In the genomic region with DNA sequence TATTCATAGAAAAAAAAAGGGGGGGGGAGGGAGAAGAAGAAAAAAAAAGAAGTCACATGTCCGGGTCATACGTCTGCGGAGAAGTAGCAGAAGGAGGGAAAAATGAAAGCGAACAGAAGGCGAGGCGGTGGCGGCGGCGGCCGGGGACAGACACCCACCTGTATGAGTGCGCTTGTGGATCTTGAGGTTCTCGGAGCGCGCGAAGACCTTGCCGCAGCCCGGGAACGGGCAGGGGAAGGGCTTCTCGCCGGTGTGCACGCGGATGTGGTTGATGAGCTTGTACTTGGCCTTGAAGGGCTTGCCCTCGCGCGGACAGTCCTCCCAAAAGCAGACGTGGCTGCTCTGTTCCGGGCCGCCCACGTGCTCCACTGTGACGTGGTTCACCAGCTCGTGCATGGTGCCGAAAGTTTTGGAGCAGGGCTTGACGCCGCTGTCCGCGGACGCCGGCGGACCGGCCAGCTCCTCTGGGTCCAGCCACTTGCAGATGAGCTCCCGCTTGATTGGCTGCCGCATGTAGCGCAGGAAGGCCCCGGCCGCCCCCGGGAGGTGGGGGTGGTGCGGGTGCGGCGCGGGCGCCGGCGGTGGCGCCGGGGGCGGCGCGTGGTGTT, we compare ENCODE assay signal across 1 mouse cellular context.
TF ChIP-seq lines count a peak whose summit lies in the region.

No protein-coding gene starts in this region.

TF ChIP-seq in MEL, 35 proteins besides CTCF, POLR2A, EP300 and RAD21:
- TF ChIP-seq MAZ (IDR thresholded peaks at IDR 0.05; ENCODE audit: low read depth, low read length) = peak; percentile 61; the same call in 1 of the 2 replicates
- TF ChIP-seq SIN3A (IDR thresholded peaks at IDR 0.05; ENCODE audit: low read length) = peak; percentile 31; the same call in 1 of the 2 replicates
- peak; percentile 72 for TF ChIP-seq MXI1 (IDR thresholded peaks at IDR 0.05; ENCODE audit: low read depth, low read length)
- TF ChIP-seq MAX (IDR thresholded peaks at IDR 0.05; ENCODE audit: low read length) = peak; percentile 88
- TF ChIP-seq TBP (IDR thresholded peaks at IDR 0.05; ENCODE audit: low read depth, low read length) = 0 out of 2 replicates have a peak, but pooled peaks have one; percentile 35
- peak; percentile 26; the same call in 1 of the 2 replicates for TF ChIP-seq BHLHE40 (IDR thresholded peaks at IDR 0.05; ENCODE audit: borderline replicate concordance, low read depth, low read length)
- 0 out of 2 replicates have a peak, but pooled peaks have one; percentile 6 for TF ChIP-seq TCF12 (IDR thresholded peaks at IDR 0.05; ENCODE audit: low read depth, low read length)
- TF ChIP-seq USF1 (IDR thresholded peaks at IDR 0.05; ENCODE audit: low read depth, low read length) = peak; percentile 60
- TF ChIP-seq SMC3 (IDR thresholded peaks at IDR 0.05; ENCODE audit: low read depth, low read length) = 0 out of 2 replicates have a peak, but pooled peaks have one; percentile 1
- peak; percentile 81 for TF ChIP-seq MYC (IDR thresholded peaks at IDR 0.05; ENCODE audit: low read depth, low read length)
- peak; percentile 81 for TF ChIP-seq ZNF384 (IDR thresholded peaks at IDR 0.05; ENCODE audit: low read depth, low read length)
